Mouse (Mus musculus): ENCODE data around the gene Slc22a2. TPM values are rescaled to one million over a fixed set of nuclear protein-coding genes. Genes with fewer than 3 reads are reported as not detected.

Gene Slc22a2
- polyA plus RNA-seq, 1 experiment = not detected

DNA sequence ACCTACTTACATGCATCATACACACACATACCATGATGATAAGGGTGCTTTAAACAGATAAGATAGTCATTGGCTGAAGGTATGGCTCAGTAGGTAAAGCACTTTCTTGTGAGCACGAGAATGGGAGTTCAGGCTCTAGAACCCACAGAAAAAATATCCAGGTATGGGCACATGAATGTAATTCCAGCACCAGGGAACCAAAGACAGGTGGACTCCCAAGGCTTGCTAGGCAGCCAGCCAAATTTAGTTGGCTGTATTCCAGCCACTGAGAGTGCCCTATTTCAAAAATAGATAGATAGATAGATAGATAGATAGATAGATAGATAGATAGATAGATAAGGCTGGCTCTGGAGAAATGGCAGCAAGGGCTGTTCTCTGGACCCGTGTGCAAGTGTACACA is 1.4 kb downstream of the Slc22a2 start:
- Histone ChIP-seq H3K4me1 (ENCODE audit: control insufficient read depth) (no peaks in the 10 kb centered on the region), H3K4me3 (replicated peaks) (no peak overlapping the region), H3K9me3 (ENCODE audit: control insufficient read depth, low read length) (no peaks in the 10 kb centered on the region), H3K27me3 (ENCODE audit: control insufficient read depth) (no peaks in the 10 kb centered on the region), H3K36me3 (ENCODE audit: control insufficient read depth) (no peaks in the 10 kb centered on the region)
- TF ChIP-seq GATA1 (IDR thresholded peaks at IDR 0.05; ENCODE audit: low read length) = no peak
- TF ChIP-seq TAL1 (IDR thresholded peaks at IDR 0.05; ENCODE audit: low read length) = no peak

DNA sequence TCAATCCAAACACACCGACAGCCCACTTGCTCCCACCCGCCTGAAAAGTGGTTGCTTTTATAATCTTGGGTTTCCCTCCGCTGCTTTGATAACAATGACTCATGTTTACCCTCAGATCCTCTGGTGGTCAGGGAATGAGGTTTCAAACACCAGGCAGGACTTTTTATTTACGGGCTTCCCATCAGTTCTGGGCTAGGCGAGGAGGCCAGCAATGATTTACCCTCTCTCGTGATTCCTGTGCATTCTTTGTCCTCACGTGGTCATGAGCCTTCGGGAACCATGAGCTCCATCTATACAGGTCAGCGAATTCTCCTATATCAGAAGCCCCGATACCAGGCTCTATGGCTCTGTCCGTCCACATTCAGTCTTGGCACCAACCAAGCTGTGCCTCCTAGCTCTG is 3.0 kb downstream of the Slc22a2 start:
- no peaks in the 10 kb centered on the region for H3K36me3 ChIP-seq (ENCODE audit: control insufficient read depth)
- TF ChIP-seq GATA1 (IDR thresholded peaks at IDR 0.05; ENCODE audit: low read length) (no peak), TAL1 (IDR thresholded peaks at IDR 0.05; ENCODE audit: low read length) (no peak)
- no peak overlapping the region for H3K4me3 ChIP-seq (replicated peaks)
- no peaks in the 10 kb centered on the region for H3K27me3 ChIP-seq (ENCODE audit: control insufficient read depth)
- no peaks in the 10 kb centered on the region for H3K4me1 ChIP-seq (ENCODE audit: control insufficient read depth)
- H3K9me3 ChIP-seq (ENCODE audit: control insufficient read depth, low read length) = no peaks in the 10 kb centered on the region

DNA sequence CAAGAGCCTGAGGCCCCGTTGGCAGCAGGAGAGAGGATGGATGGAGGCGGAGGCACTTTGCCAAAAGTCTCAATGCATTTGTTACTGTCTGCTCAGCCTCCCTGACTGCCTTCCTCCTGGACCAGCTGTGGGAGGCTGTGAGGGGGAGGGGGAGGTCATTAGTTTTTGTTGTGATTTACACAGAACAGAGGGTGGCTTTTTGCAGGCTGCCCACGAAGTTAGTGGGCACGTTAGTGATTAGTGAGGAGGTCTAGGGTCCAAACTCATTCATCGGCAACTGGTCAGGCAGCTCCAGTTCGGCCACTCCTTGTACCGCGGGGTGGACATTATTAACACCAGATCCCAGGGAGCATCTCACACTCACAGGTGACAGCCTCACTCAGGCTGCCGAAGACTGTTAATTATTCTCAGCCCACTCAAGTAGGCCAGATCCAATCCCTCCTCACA is 4.9 kb downstream of the Slc22a2 start:
- Histone ChIP-seq H3K9me3 (ENCODE audit: control insufficient read depth, low read length) (peaks cover 4% of the 10 kb centered on the region; the same call in 1 of the 2 replicates), H3K27me3 (ENCODE audit: control insufficient read depth) (no peaks in the 10 kb centered on the region), H3K36me3 (ENCODE audit: control insufficient read depth) (no peaks in the 10 kb centered on the region), H3K4me3 (replicated peaks) (no peak overlapping the region), H3K4me1 (ENCODE audit: control insufficient read depth) (no peaks in the 10 kb centered on the region)
- TF ChIP-seq TAL1 (IDR thresholded peaks at IDR 0.05; ENCODE audit: low read length) (no peak), GATA1 (IDR thresholded peaks at IDR 0.05; ENCODE audit: low read length) (no peak)

DNA sequence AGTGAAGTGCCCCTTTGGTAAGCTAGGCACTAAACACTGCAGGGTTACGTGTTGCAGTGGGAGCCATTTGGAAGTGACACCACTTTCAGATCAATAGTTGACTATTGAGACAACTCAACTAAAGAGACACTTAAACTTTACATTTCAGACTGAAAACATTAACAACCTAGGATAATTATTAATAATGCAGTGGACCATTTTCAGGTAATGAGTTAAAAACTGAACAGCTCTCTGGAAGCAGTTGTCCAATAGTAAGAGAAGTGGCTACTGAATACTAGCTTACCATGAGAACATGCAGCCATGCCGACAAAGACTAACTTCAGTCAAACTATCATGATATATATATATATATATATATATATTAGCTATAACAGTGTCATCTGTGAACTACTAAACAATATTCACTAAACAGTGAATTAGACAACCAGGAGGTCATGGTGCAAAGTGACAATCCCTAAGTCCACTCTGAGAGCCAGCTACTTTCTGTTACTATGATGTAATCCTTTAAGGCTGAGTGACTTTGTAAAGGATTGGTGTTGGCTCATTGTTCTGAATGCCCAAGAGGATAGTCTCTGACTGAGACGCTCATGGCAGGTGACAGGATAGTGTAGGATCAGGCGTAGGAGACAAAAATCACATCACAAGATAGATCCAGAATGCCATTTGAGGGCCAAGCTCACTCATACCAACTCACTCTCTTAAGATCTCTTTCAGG is 7.1 kb downstream of the Slc22a2 start:
- H3K9me3 ChIP-seq (ENCODE audit: control insufficient read depth, low read length) = peaks cover 8% of the 10 kb centered on the region; the same call in 1 of the 2 replicates
- H3K27me3 ChIP-seq (ENCODE audit: control insufficient read depth) = no peaks in the 10 kb centered on the region
- H3K36me3 ChIP-seq (ENCODE audit: control insufficient read depth) = no peaks in the 10 kb centered on the region
- no peak overlapping the region for H3K4me3 ChIP-seq (replicated peaks)
- H3K4me1 ChIP-seq (ENCODE audit: control insufficient read depth) = no peaks in the 10 kb centered on the region
- no peak for TF ChIP-seq GATA1 (IDR thresholded peaks at IDR 0.05; ENCODE audit: low read length)
- TF ChIP-seq TAL1 (IDR thresholded peaks at IDR 0.05; ENCODE audit: low read length) = no peak

DNA sequence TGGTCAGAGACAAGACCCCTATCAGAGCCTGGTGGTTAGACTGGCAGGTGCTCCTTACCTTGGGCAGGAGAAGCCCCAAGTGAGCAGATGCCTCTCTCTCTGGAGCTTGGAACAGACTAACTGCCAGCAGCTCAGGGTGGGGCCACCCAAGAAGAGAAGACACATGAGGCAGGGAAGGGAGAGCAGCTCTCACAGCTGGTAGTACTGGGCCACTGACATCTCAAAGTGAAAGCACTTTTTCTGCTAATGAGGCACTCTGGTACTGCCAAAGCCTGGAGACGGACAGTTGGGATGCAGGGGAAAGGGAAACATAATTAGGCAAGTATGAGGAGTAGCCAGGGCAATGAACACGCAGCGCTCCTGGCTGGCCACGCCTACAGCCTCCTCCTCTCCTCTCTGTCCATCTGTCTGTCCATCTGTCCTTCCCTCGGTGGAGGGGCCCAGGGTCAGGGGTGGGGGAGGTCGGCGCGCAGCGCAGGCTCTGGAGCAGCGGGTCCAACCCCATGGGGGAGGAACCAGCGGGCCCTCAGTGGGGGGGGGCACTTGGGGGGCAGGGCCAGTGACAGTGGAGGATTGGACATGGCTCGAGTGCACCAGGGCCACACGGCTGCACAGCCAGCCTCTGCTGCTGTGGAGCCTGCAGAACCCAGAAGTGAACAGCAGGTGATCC is 12.0 kb downstream of the Slc22a2 start:
- Histone ChIP-seq H3K27me3 (ENCODE audit: control insufficient read depth) (no peaks in the 10 kb centered on the region), H3K9me3 (ENCODE audit: control insufficient read depth, low read length) (peaks cover 19% of the 10 kb centered on the region), H3K4me3 (replicated peaks) (no peak overlapping the region), H3K4me1 (ENCODE audit: control insufficient read depth) (no peaks in the 10 kb centered on the region), H3K36me3 (ENCODE audit: control insufficient read depth) (no peaks in the 10 kb centered on the region)
- TF ChIP-seq GATA1 (IDR thresholded peaks at IDR 0.05; ENCODE audit: low read length) (no peak), TAL1 (IDR thresholded peaks at IDR 0.05; ENCODE audit: low read length) (no peak)

DNA sequence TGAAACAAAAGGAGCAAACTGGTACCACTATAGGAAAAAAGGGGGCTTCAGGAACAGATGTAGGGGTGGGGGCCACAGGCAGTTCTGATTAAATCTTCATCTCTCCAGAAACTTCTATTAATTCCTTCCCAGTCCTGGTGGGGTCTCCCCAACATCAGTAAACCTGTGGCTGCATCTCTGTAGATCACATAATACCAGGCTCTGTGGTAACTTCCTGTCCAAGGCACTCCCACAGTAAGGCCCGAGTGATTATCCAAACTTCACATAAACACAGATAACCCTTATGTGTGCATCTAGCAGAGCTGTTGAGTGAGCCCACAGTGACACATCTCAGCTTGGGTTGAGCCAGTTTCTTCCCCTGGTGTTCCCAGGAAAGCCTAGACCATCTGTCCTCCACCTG is 22.7 kb downstream of the Slc22a2 start:
- Histone ChIP-seq H3K9me3 (ENCODE audit: control insufficient read depth, low read length) (no peaks in the 10 kb centered on the region), H3K4me3 (replicated peaks) (no peak overlapping the region), H3K36me3 (ENCODE audit: control insufficient read depth) (no peaks in the 10 kb centered on the region), H3K27me3 (ENCODE audit: control insufficient read depth) (no peaks in the 10 kb centered on the region), H3K4me1 (ENCODE audit: control insufficient read depth) (no peaks in the 10 kb centered on the region)
- TF ChIP-seq TAL1 (IDR thresholded peaks at IDR 0.05; ENCODE audit: low read length) = no peak
- TF ChIP-seq GATA1 (IDR thresholded peaks at IDR 0.05; ENCODE audit: low read length) = no peak

DNA sequence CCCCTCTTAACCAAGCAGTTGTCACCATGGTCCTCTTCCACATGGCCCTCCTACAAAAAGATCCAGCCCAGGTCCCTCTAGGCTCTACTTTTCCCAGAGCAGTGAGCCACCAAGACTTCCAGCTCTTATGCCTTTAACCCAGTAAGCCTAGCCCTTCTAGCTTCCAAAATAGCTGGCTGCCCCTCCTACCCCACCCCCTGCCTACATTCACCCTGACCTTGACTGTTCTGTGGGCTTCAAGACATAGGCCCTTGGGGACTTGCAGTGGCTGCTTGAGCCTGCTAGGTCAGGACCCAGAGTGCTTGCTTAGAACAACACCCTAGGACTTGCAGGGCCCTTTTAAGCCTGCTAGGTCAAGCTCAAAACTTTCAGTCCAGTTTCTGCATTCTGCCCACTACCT is 23.3 kb downstream of the Slc22a2 start:
- TF ChIP-seq GATA1 (IDR thresholded peaks at IDR 0.05; ENCODE audit: low read length) (no peak), TAL1 (IDR thresholded peaks at IDR 0.05; ENCODE audit: low read length) (no peak)
- Histone ChIP-seq H3K9me3 (ENCODE audit: control insufficient read depth, low read length) (no peaks in the 10 kb centered on the region), H3K27me3 (ENCODE audit: control insufficient read depth) (no peaks in the 10 kb centered on the region), H3K4me1 (ENCODE audit: control insufficient read depth) (no peaks in the 10 kb centered on the region), H3K4me3 (replicated peaks) (no peak overlapping the region), H3K36me3 (ENCODE audit: control insufficient read depth) (no peaks in the 10 kb centered on the region)

DNA sequence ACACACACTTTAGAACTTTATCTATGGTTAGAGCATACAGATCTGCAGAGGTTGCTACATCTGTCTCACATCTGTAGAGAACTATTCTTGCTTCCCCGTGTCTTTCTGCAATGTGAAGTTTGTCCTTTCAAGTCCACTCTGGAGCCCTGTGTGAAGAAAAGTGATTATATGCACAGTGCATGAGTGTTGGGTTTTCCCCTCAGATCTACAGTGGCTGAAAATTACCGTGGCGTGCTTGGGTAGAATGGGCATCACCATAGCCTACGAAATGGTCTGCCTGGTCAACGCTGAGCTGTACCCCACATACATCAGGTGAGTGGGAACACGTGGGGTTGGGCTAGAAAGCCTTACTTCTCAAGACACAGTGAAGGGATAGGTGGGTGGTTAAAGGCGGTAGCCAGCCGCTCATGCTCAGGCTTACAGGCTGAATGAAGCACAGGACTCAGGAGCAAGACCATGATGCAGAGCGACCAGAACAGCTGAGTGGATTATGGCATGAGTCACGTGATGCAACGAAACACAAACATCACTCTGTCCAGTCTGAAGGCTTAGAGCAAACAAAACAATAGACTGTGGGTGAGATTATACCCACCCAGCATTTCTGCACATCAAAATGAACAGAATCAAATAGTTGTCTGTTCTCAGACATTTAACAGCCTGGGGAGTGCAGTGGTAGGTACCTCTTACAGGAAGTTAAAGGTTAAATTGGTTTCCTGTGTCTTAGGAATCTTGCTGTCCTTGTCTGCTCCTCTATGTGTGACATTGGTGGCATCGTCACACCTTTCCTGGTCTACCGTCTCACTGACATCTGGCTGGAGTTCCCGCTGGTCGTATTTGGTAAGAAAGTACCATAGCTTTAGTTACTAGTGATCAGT is 30.8 kb downstream of the Slc22a2 start:
- Histone ChIP-seq H3K4me1 (ENCODE audit: control insufficient read depth) (no peaks in the 10 kb centered on the region), H3K4me3 (replicated peaks) (no peak overlapping the region), H3K36me3 (ENCODE audit: control insufficient read depth) (no peaks in the 10 kb centered on the region), H3K27me3 (ENCODE audit: control insufficient read depth) (no peaks in the 10 kb centered on the region), H3K9me3 (ENCODE audit: control insufficient read depth, low read length) (no peaks in the 10 kb centered on the region)
- TF ChIP-seq GATA1 (IDR thresholded peaks at IDR 0.05; ENCODE audit: low read length) (no peak), TAL1 (IDR thresholded peaks at IDR 0.05; ENCODE audit: low read length) (no peak)

DNA sequence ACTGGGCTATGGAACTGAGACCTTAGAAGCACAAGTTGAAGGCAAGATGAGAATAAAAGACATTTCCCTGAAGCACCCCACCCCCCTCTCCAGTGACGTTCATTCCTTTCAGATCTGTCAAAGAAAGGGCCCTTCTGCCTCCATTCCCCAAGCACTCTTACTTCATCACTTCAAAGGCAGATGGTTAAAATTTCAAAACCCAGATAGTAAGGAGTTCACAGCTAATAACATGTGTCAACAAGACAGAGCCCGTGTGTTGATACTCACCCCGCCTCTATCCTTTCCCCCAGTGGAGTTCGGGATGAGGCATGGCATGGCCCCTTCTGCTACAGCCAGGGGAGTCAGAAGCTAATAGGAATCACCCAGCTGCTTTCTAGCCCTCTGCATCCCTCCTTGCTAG is 31.5 kb downstream of the Slc22a2 start:
- Histone ChIP-seq H3K27me3 (ENCODE audit: control insufficient read depth) (no peaks in the 10 kb centered on the region), H3K36me3 (ENCODE audit: control insufficient read depth) (no peaks in the 10 kb centered on the region), H3K9me3 (ENCODE audit: control insufficient read depth, low read length) (no peaks in the 10 kb centered on the region), H3K4me3 (replicated peaks) (no peak overlapping the region), H3K4me1 (ENCODE audit: control insufficient read depth) (no peaks in the 10 kb centered on the region)
- TF ChIP-seq GATA1 (IDR thresholded peaks at IDR 0.05; ENCODE audit: low read length) = no peak
- TF ChIP-seq TAL1 (IDR thresholded peaks at IDR 0.05; ENCODE audit: low read length) = no peak

Data from erythroblast, embryonic 14.5 days (primary cell).